Mouse (Mus musculus) stomach, embryonic 14.5 days (tissue): ENCODE results near the gene Serinc5. TPM values are rescaled to one million over a fixed set of nuclear protein-coding genes. Genes with fewer than 3 reads are reported as not detected.
A peak's percentile ranks its signal among the peaks of the same experiment; 100 is the strongest.

Source experiments
- ATAC-seq: fragments of 200-750 bp; cut with Nextera tagmentation; 2 replicates; pipeline ENCODE4 v1.8.0; 2017; ENCODE audit warnings: low read depth, moderate TSS enrichment; ENCODE audit not compliant: insufficient number of reproducible peaks, insufficient read depth, low FRiP score
- H3K27ac ChIP-seq: fragments of 300-500 bp; sonication (generic); 2 replicates; pipeline ENCODE4 v1.5.1; 2014; ENCODE audit warnings: mild to moderate bottlenecking, low read length, moderate library complexity, mixed read lengths
- H3K27me3 ChIP-seq: fragments of 300-500 bp; sonication (generic); 2 replicates; pipeline ENCODE4 v1.6.1; 2014; ENCODE audit warnings: low read length, control low read depth, mixed read lengths; ENCODE audit not compliant: control insufficient read depth, insufficient read depth
- H3K36me3 ChIP-seq: fragments of 300-500 bp; sonication (generic); 2 replicates; pipeline ENCODE4 v1.6.1; 2014; ENCODE audit warnings: mild to moderate bottlenecking, control low read depth, low read length, moderate library complexity, mixed read lengths; ENCODE audit not compliant: control insufficient read depth, insufficient read depth
- H3K4me1 ChIP-seq: fragments of 300-500 bp; sonication (generic); 2 replicates; pipeline ENCODE4 v1.6.1; 2014; ENCODE audit warnings: low read length, control low read depth, mixed read lengths; ENCODE audit not compliant: control insufficient read depth, insufficient read depth
- H3K4me2 ChIP-seq: fragments of 300-500 bp; sonication (generic); replicated peaks from 2 replicates; pipeline ENCODE4 v1.6.1; 2014; ENCODE audit warnings: low read depth, low read length, control low read depth
- H3K4me3 ChIP-seq: fragments of 300-500 bp; sonication (generic); 2 replicates; pipeline ENCODE4 v1.5.1; 2014; ENCODE audit warnings: low read depth, low read length, control low read depth
- H3K9ac ChIP-seq: fragments of 300-500 bp; sonication (generic); replicated peaks from 2 replicates; pipeline ENCODE4 v1.6.1; 2014; ENCODE audit warnings: low read depth, mild to moderate bottlenecking, control low read depth, low read length, moderate library complexity, mixed read lengths
- H3K9me3 ChIP-seq: fragments of 300-500 bp; sonication (generic); 2 replicates; pipeline ENCODE4 v1.6.1; 2016; ENCODE audit warnings: low read depth, low read length, control low read depth; ENCODE audit not compliant: control insufficient read depth
- WGBS: fragments of 180-500 bp; shearing (Covaris S2); extraction: QIAGEN DNeasy Blood & Tissue Kit; methylation state at CpG from one replicate; pipeline ENCODE4 v1.1.7; 2014; 5-methylcytosine and 5-hydroxymethylcytosine counted together
- polyA plus RNA-seq: library from polyadenylated mRNA; unstranded; fragments of >200 nt; fragmentation: Nextera tagmentation; extraction: Ambion mirVana; gene quantifications from 2 replicates; pipeline ENCODE4 v1.2.1, GENCODE M21; 2014

Gene Serinc5
- polyA plus RNA-seq, 1 experiment from 2014 or later: 24.0 TPM

DNA sequence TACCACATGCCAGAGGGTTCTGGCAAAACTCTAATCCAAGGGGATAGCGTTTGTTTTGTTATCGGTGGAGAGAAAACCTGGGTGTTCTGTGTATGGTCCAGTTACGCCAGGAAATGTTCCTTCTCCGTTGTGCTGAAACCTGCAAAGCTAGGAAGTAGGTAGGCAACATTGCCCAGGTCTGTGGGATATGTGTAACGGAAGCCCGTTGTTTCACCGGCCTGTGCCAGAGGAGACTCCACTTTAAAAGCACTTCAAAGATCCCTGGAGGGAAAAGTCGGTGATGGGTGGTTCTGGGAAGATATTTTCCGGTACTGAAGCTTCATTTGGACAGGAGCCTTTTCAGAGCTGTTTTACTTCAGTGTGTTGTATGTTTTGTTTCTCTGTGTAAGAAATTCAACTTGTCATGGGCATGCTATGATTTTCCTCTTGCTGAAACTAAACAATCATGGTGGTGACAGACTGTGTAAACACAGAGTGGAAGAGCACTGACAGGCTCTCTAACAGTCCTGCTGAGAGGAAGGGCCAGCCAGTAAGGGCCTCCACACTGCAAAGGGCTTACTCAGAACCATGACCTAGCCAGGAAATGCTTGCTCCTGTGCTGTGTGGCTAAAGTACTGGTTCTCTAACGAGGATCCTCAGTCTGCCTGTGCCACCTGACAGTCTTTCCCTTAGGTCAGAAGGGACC lies 83.1 kb downstream of the Serinc5 start:
- Histone ChIP-seq H3K36me3 (peaks cover under 1% of the 10 kb centered on the region; the same call in 1 of the 2 replicates), H3K27ac (peak overlapping the region; percentile 3; the same call in 1 of the 2 replicates), H3K9me3 (no peaks in the 10 kb centered on the region), H3K4me3 (no peak overlapping the region), H3K4me1 (peaks cover 14% of the 10 kb centered on the region), H3K4me2 (no peak overlapping the region), H3K9ac (no peak overlapping the region), H3K27me3 (no peaks in the 10 kb centered on the region)
- 48% methylated on average over 10 of the region's 10 CpGs for WGBS
- 0 out of 2 replicates have a peak, but pooled peaks have one; percentile 49 for ATAC-seq

- peak overlapping the region; percentile 59; the same call in 1 of the 2 replicates for H3K27ac ChIP-seq
- WGBS: 12% methylated on average over 5 of the region's 5 CpGs
- H3K9ac ChIP-seq: no peak overlapping the region
Observed at GRCm38 (mm10) chr13:92696491-92696939, 85.6 kb downstream of the Serinc5 start.

GRCm38 (mm10) chr13:92697141-92697540 lies 86.2 kb downstream of the Serinc5 start:
- Histone ChIP-seq H3K27me3 (no peaks in the 10 kb centered on the region), H3K4me2 (no peak overlapping the region), H3K9me3 (no peaks in the 10 kb centered on the region), H3K4me3 (no peak overlapping the region), H3K36me3 (peaks cover 3% of the 10 kb centered on the region; the same call in 1 of the 2 replicates), H3K27ac (peak overlapping the region; percentile 59; the same call in 1 of the 2 replicates), H3K4me1 (peaks cover 15% of the 10 kb centered on the region), H3K9ac (no peak overlapping the region)
- WGBS: 59% methylated on average over 4 of the region's 4 CpGs
- no peak for ATAC-seq

More at GRCm38 (mm10) chr13:92696491-92696939, 85.6 kb downstream of the Serinc5 start:
- Histone ChIP-seq H3K36me3 (peaks cover 3% of the 10 kb centered on the region; the same call in 1 of the 2 replicates), H3K4me3 (no peak overlapping the region), H3K9me3 (no peaks in the 10 kb centered on the region), H3K4me1 (peaks cover 15% of the 10 kb centered on the region), H3K4me2 (no peak overlapping the region), H3K27me3 (no peaks in the 10 kb centered on the region)
- peak; percentile 77; the same call in 1 of the 2 replicates for ATAC-seq

DNA sequence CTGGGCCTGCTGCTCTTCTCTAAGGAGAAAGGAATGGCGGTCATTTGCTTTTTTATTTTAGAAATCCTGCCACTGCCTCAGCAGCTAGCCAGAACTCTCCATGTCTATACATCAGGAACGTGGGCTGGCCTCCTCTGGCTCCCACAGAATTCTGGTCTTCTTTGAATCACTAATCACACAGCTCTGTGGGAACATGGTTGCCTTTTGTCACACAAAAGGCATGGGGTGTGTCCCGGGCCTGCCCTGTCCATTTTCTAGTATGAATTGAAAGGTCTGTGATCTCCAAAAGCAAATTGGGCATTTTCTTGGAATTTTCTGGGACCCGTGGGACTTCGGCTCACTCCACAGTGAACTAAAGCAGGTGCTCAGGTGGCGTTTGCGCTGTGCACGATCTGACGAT lies 87.9 kb downstream of the Serinc5 start:
- H3K9ac ChIP-seq: no peak overlapping the region
- peaks cover 22% of the 10 kb centered on the region for H3K4me1 ChIP-seq
- peaks cover 3% of the 10 kb centered on the region; the same call in 1 of the 2 replicates for H3K36me3 ChIP-seq
- no peak overlapping the region for H3K27ac ChIP-seq
- WGBS: 81% methylated on average over 9 of the region's 9 CpGs
- H3K27me3 ChIP-seq: no peaks in the 10 kb centered on the region
- ATAC-seq: no peak
- H3K4me3 ChIP-seq: no peak overlapping the region
- no peak overlapping the region for H3K4me2 ChIP-seq
- no peaks in the 10 kb centered on the region for H3K9me3 ChIP-seq

- Histone ChIP-seq H3K36me3 (peaks cover 3% of the 10 kb centered on the region; the same call in 1 of the 2 replicates), H3K9me3 (no peaks in the 10 kb centered on the region), H3K4me2 (no peak overlapping the region), H3K27me3 (no peaks in the 10 kb centered on the region), H3K4me1 (peaks cover 20% of the 10 kb centered on the region), H3K9ac (no peak overlapping the region), H3K4me3 (no peak overlapping the region), H3K27ac (no peak overlapping the region)
- no peak for ATAC-seq
- 94% methylated on average over 6 of the region's 6 CpGs for WGBS
Observed at GRCm38 (mm10) chr13:92699395-92699794, 88.5 kb downstream of the Serinc5 start.

DNA sequence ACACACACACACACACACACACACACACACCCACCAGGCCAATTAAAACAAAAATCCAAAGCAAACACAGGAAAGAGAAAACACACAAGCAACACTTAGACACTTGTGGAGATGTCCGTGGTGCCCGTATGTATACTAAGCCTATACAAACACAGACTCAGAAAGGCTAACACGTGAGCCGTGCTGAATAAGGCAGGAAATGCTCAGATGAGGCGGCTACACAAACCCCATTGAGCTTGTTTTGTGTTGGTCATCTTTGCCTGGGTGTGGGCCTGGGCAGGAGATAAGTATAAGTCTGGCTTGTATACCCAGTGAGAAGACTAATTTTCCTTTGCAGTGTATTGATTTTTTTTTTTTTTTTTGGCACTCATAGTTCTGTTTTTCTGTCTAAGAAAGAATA lies 91.1 kb downstream of the Serinc5 start:
- ATAC-seq: no peak
- Histone ChIP-seq H3K27ac (no peak overlapping the region), H3K9me3 (no peaks in the 10 kb centered on the region), H3K4me1 (peaks cover 14% of the 10 kb centered on the region; the same call in 1 of the 2 replicates), H3K4me2 (no peak overlapping the region), H3K9ac (no peak overlapping the region), H3K27me3 (no peaks in the 10 kb centered on the region), H3K36me3 (peaks cover 10% of the 10 kb centered on the region; the same call in 1 of the 2 replicates), H3K4me3 (no peak overlapping the region)
- WGBS: 60% methylated on average over 5 of the region's 5 CpGs

DNA sequence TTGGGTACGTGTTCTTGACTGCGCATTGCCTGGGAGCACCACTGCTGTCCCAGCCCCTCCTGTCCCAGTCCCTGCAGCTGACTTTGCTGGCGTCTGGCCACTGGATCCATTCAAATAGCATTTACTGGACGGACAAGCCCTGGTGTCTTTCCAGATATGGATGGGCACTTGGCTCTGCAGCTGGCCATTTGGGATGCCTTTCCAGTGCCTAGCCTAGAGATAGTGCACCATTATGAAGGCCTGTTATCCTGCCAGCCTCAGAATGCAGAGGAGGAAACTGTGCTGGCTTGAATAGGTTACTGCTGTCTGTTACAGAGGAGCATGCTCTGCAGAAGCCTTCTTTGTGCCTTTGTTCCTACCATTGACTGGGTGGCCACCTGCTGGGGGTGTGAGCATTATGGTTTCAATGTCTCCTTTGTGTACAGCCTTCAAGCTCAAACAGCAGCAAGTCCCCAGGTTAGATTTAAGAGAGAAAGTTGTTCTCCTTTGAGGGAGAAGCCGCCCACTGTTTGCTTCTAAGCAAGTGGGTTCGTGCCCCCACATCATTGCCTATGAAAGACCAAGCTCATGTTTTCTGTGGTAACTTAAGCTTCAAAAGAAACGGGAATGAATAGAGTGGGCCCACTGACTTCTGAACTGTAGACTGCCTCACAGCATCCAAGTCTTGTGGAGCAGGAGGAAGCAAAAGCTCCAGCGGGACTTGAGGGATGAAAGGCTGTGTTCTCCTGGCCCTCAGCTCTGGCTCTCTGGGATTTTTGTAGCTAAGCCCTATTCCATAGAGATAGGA lies 92.5 kb downstream of the Serinc5 start:
- Histone ChIP-seq H3K36me3 (peaks cover 10% of the 10 kb centered on the region; the same call in 1 of the 2 replicates), H3K4me3 (no peak overlapping the region), H3K4me2 (no peak overlapping the region), H3K27ac (peak overlapping the region; percentile 11; the same call in 1 of the 2 replicates), H3K9me3 (no peaks in the 10 kb centered on the region), H3K9ac (no peak overlapping the region), H3K27me3 (no peaks in the 10 kb centered on the region), H3K4me1 (peaks cover 21% of the 10 kb centered on the region; the same call in 1 of the 2 replicates)
- WGBS: 66% methylated on average over 8 of the region's 8 CpGs
- ATAC-seq: no peak

GRCm38 (mm10) chr13:92704189-92704588 lies 93.3 kb downstream of the Serinc5 start:
- no peak for ATAC-seq
- H3K36me3 ChIP-seq: peaks cover 10% of the 10 kb centered on the region; the same call in 1 of the 2 replicates
- H3K4me1 ChIP-seq: peaks cover 14% of the 10 kb centered on the region; the same call in 1 of the 2 replicates
- no peak overlapping the region for H3K4me2 ChIP-seq
- no peak overlapping the region for H3K4me3 ChIP-seq
- no peak overlapping the region; the same call in 1 of the 2 replicates for H3K27ac ChIP-seq
- H3K9me3 ChIP-seq: no peaks in the 10 kb centered on the region
- no peaks in the 10 kb centered on the region for H3K27me3 ChIP-seq
- 45% methylated on average over 7 of the region's 7 CpGs for WGBS
- H3K9ac ChIP-seq: no peak overlapping the region
